Mouse (Mus musculus): ENCODE data around the gene Fam186b. TPM values are rescaled to one million over a fixed set of nuclear protein-coding genes. Genes with fewer than 3 reads are reported as not detected.

Fam186b gene
- total and polyA plus RNA-seq, 2 experiments = not detected

DNA sequence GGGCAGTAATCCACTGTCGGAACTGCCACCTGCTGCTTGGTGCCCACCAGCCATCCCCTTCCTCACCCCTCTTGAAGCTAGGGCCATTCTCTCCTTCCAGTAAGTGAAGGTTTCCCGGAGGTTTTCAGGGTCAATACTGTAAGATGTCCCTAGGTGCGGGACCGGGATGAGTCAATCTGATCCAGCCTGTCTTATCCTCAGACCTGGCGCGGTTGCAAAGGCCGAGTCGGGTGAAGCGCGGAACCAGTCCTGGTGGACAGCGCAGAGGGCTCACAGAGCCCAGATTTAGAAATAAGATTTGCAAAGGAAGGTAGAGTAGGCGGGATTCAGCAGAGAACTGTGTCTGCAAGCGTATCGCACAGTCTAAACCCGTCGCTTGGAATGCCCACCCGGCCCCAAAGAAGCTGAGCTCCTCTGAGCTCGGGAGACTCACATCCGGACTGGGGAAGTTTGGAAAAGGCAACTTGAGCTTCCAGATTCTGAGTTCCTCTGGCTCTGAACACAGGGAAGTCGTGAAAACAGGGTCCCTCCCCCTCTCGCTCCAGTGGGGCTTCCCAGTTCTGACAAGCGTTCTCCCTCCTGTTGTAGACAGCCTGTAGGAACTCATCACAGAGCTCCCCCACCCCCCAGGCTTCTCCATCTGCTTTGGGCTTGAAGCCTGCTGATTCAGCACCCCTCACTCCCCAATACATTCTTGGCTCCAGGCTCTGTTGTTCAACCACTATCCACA, 70.4 kb downstream of the Fam186b start:
- Histone ChIP-seq H3K4me1 (ENCODE audit: control insufficient read depth, insufficient read depth, low read length) (peaks cover 3% of the 10 kb centered on the region; the same call in 1 of the 2 replicates), H3K27ac (replicated peaks; ENCODE audit: insufficient read depth, low read depth, low read length) (no peak overlapping the region), H3K36me3 (ENCODE audit: control insufficient read depth, insufficient read depth, low read length) (no peaks in the 10 kb centered on the region), H3K79me2 (ENCODE audit: control insufficient read depth, insufficient read depth, low read length) (no peaks in the 10 kb centered on the region), H3K27me3 (ENCODE audit: control insufficient read depth, insufficient read depth, low read length) (peaks cover 35% of the 10 kb centered on the region; the same call in 1 of the 2 replicates), H3K4me3 (ENCODE audit: insufficient read depth, low read depth, low read length) (no peak overlapping the region), H3K9ac (ENCODE audit: low read depth, low read length) (no peak overlapping the region)
- WGBS = 4% methylated on average over 22 of the region's 22 CpGs
- no peak for DNase-seq (ENCODE audit: extremely low read depth, low read depth, low spot score)
- TF ChIP-seq CTCF (IDR thresholded peaks at IDR 0.05; ENCODE audit: low read depth, low read length) (no peak), POLR2A (IDR thresholded peaks at IDR 0.05; ENCODE audit: extremely low read depth, insufficient read depth, low read length) (no peak)

DNA sequence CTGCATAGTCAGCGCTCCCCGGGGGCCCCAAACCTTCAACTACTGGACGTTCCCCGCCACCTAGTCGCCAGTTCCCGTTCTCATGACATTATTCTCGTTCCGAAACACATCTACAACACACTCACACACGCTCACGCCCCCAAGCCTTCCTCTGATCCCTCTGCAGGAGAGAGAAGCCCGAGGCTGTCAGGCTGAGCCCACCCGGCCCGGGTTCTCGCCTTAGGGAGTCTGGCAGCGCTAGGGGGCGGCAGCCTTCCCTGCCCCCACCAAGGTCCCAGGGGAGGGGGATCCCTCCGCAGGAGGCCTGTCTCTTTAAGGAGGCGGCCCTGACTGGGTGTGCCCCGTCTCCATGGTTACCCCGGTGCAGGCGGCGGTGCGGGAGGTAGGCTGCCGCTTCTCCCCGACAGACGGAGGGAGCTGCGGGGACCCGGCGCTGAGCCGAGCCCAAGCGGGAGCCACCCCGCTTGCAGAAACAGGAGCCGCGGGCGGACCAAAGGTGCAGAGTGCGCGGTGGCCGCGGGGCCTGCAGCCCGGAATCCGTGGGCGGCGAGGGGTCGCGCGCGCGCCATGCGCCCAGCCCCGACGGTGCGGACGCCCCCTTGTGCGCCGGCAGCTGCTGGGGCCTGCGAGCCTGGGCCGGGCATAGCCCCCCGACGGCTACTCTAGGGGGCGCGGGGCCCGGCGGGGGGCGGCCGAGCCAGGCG, 71.3 kb downstream of the Fam186b start, which contains the start of gene Kcnh3:
TSS of gene Kcnh3 (plus strand) at position 654 of the 704 bp plus-strand sequence.
- 1% methylated on average over 59 of the region's 66 CpGs for WGBS
- no peak for DNase-seq (ENCODE audit: extremely low read depth, low read depth, low spot score)
- Histone ChIP-seq H3K27me3 (ENCODE audit: control insufficient read depth, insufficient read depth, low read length) (peaks cover 35% of the 10 kb centered on the region; the same call in 1 of the 2 replicates), H3K36me3 (ENCODE audit: control insufficient read depth, insufficient read depth, low read length) (no peaks in the 10 kb centered on the region), H3K79me2 (ENCODE audit: control insufficient read depth, insufficient read depth, low read length) (no peaks in the 10 kb centered on the region), H3K4me3 (ENCODE audit: insufficient read depth, low read depth, low read length) (peak within 1 kb of the TSS; percentile 40; the same call in 1 of the 2 replicates), H3K4me1 (ENCODE audit: control insufficient read depth, insufficient read depth, low read length) (peaks cover 3% of the 10 kb centered on the region; the same call in 1 of the 2 replicates), H3K9ac (ENCODE audit: low read depth, low read length) (peak within 1 kb of the TSS; percentile 38), H3K27ac (replicated peaks; ENCODE audit: insufficient read depth, low read depth, low read length) (no peak within 1 kb of the TSS)
- TF ChIP-seq CTCF (IDR thresholded peaks at IDR 0.05; ENCODE audit: low read depth, low read length) (no peak), POLR2A (IDR thresholded peaks at IDR 0.05; ENCODE audit: extremely low read depth, insufficient read depth, low read length) (no peak)

DNA sequence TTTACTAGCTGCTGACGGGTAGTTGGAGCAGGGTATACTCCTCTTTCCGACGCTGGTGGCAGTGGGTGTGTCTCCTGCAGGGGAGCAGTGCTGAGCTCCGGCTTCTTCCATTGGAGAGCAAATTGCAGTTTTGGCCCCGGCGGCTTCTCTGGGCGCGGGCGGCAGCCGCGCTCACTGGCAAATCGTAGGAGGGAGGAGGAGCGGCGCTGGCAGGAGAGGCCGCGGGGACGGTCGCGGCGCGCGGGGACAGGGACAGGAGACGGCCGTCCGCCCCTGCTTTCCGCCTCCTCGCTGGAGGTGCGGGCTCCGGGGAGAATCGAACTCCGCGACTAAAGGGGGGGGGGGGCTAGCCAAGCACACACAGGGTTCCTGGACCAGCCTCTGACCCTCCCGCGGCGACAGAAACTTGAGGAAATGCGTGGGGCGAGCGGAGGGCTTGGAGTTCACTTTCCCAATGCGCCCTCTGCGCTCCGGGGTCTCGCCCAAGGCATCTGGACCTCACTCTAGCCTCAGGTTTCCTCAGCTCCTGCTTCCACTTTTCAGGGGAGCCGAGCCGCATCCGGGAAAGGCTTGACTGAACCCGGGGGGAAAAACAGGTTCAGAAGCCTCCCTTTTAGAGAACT, 72.0 kb downstream of the Fam186b start:
- Histone ChIP-seq H3K27ac (replicated peaks; ENCODE audit: insufficient read depth, low read depth, low read length) (no peak overlapping the region), H3K9ac (ENCODE audit: low read depth, low read length) (peak overlapping the region; percentile 38), H3K79me2 (ENCODE audit: control insufficient read depth, insufficient read depth, low read length) (no peaks in the 10 kb centered on the region), H3K27me3 (ENCODE audit: control insufficient read depth, insufficient read depth, low read length) (peaks cover 32% of the 10 kb centered on the region; the same call in 1 of the 2 replicates), H3K4me1 (ENCODE audit: control insufficient read depth, insufficient read depth, low read length) (peaks cover 3% of the 10 kb centered on the region; the same call in 1 of the 2 replicates), H3K4me3 (ENCODE audit: insufficient read depth, low read depth, low read length) (peak overlapping the region; percentile 40; the same call in 1 of the 2 replicates), H3K36me3 (ENCODE audit: control insufficient read depth, insufficient read depth, low read length) (no peaks in the 10 kb centered on the region)
- WGBS = 2% methylated on average over 46 of the region's 46 CpGs
- TF ChIP-seq CTCF (IDR thresholded peaks at IDR 0.05; ENCODE audit: low read depth, low read length) (no peak), POLR2A (IDR thresholded peaks at IDR 0.05; ENCODE audit: extremely low read depth, insufficient read depth, low read length) (no peak)
- peak; percentile 6 for DNase-seq (ENCODE audit: extremely low read depth, low read depth, low spot score)

DNA sequence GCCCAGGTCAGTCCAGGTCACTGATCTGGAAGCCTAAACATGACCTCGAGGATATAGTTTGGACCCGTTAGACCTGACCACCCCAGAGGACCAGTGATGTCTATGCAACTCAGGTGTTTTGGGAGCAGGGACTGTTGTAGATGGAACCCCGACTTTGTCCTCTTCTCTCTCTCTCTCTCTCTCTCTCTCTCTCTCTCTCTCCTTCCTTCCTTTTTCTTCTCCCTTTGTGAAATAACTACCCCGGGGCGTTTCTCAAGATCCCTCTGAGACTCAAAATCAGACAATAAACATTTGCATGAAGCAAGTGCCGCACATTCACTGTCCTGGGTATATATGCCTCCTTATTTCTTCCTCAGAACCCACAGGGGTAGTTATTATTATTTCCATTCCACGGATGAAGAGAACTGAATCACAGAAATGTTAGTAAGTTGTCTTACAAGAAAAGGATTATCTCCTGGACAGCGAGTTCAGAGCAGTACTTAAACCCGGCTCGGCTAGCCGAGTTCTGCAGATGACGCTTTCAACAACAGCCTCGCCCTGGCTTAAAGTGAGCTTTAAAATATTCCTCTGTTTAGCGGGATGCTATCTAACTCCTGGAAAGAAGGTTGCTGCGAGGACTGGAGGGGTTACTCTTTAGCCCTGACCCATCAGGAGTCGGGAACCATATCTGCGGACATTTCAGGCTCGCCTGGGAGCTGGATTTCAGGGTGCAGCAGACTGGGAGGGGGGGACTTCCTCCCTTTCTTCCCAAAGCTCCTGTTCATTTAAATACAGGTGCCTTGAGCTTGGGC, 72.7 kb downstream of the Fam186b start:
- Histone ChIP-seq H3K4me1 (ENCODE audit: control insufficient read depth, insufficient read depth, low read length) (peaks cover 3% of the 10 kb centered on the region; the same call in 1 of the 2 replicates), H3K79me2 (ENCODE audit: control insufficient read depth, insufficient read depth, low read length) (no peaks in the 10 kb centered on the region), H3K36me3 (ENCODE audit: control insufficient read depth, insufficient read depth, low read length) (no peaks in the 10 kb centered on the region), H3K27ac (replicated peaks; ENCODE audit: insufficient read depth, low read depth, low read length) (no peak overlapping the region), H3K9ac (ENCODE audit: low read depth, low read length) (no peak overlapping the region), H3K4me3 (ENCODE audit: insufficient read depth, low read depth, low read length) (no peak overlapping the region), H3K27me3 (ENCODE audit: control insufficient read depth, insufficient read depth, low read length) (peaks cover 32% of the 10 kb centered on the region; the same call in 1 of the 2 replicates)
- DNase-seq (ENCODE audit: extremely low read depth, low read depth, low spot score) = no peak
- WGBS = 10% methylated on average over 18 of the region's 18 CpGs
- no peak for TF ChIP-seq CTCF (IDR thresholded peaks at IDR 0.05; ENCODE audit: low read depth, low read length)
- TF ChIP-seq POLR2A (IDR thresholded peaks at IDR 0.05; ENCODE audit: extremely low read depth, insufficient read depth, low read length) = no peak

DNA sequence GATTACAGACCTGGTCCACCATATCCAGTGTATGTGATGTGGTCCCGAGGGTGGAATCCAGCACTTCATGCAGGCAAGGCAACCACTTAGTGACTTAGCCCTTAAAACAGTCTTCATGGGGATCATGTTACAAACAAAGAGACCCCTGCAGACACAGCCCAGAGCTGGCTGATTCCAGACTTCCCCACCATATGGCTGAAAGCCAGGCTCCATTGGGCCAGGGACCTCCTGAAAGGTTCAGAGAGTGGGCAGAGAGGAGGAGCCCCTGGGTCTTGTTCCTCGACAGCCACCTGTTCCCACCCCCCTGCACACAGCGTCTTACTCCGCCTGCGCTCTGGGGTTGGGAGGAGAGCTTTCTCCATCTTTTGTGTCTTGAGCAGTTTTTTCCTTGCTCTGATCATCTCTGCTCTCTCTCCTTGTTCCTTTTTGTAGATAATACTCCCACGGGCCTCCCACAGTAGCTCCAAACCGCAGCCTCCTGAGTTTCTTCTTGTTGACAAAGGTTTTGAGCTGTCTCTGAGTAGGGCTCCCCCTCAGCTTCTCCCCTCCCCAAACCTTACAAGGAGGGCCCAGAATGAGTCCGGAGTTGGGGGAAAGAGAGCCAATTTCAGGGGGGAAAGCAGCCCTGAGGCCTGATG, 74.3 kb downstream of the Fam186b start:
- peaks cover 28% of the 10 kb centered on the region; the same call in 1 of the 2 replicates for H3K27me3 ChIP-seq (ENCODE audit: control insufficient read depth, insufficient read depth, low read length)
- no peak for TF ChIP-seq CTCF (IDR thresholded peaks at IDR 0.05; ENCODE audit: low read depth, low read length)
- TF ChIP-seq POLR2A (IDR thresholded peaks at IDR 0.05; ENCODE audit: extremely low read depth, insufficient read depth, low read length) = no peak
- no peak for DNase-seq (ENCODE audit: extremely low read depth, low read depth, low spot score)
- H3K4me1 ChIP-seq (ENCODE audit: control insufficient read depth, insufficient read depth, low read length) = peaks cover 3% of the 10 kb centered on the region; the same call in 1 of the 2 replicates
- no peak overlapping the region for H3K9ac ChIP-seq (ENCODE audit: low read depth, low read length)
- H3K36me3 ChIP-seq (ENCODE audit: control insufficient read depth, insufficient read depth, low read length) = no peaks in the 10 kb centered on the region
- H3K79me2 ChIP-seq (ENCODE audit: control insufficient read depth, insufficient read depth, low read length) = no peaks in the 10 kb centered on the region
- no peak overlapping the region for H3K4me3 ChIP-seq (ENCODE audit: insufficient read depth, low read depth, low read length)
- WGBS = 25% methylated on average over 8 of the region's 8 CpGs
- H3K27ac ChIP-seq (replicated peaks; ENCODE audit: insufficient read depth, low read depth, low read length) = no peak overlapping the region

Other genes with a start within 250 kb of the Fam186b start
- 0.07 and 0.09 TPM in 2 replicates for gene Prph, start 240.7 kb downstream of the Fam186b start, total RNA-seq (2014; rRNA removed)
- 0.09 and 0.39 TPM in 2 replicates for gene Prph, start 240.7 kb downstream of the Fam186b start, polyA plus RNA-seq (2012; rRNA removed)
- 0.34 TPM in 1 of 2 replicates, not detected in the other for gene Troap, start 221.3 kb downstream of the Fam186b start, total RNA-seq (2014; rRNA removed)
- gene Troap, start 221.3 kb downstream of the Fam186b start, polyA plus RNA-seq (2012; rRNA removed) = not detected in 2 replicates
- not detected in 2 replicates for gene C1ql4, start 208.1 kb downstream of the Fam186b start, total RNA-seq (2014; rRNA removed)
- gene C1ql4, start 208.1 kb downstream of the Fam186b start, polyA plus RNA-seq (2012; rRNA removed) = 0.10 and 0.11 TPM in 2 replicates
- gene Dnajc22, start 202.7 kb downstream of the Fam186b start, total RNA-seq (2014; rRNA removed) = 146 and 151 TPM in 2 replicates
- 119 and 120 TPM in 2 replicates for gene Dnajc22, start 202.7 kb downstream of the Fam186b start, polyA plus RNA-seq (2012; rRNA removed)
- gene Spats2, start 170.0 kb downstream of the Fam186b start, total RNA-seq (2014; rRNA removed) = 2.7 and 3.2 TPM in 2 replicates
- 2.5 and 2.9 TPM in 2 replicates for gene Spats2, start 170.0 kb downstream of the Fam186b start, polyA plus RNA-seq (2012; rRNA removed)
- 0.09 TPM in 1 of 2 replicates, not detected in the other for gene Kcnh3, start 71.0 kb downstream of the Fam186b start, total RNA-seq (2014; rRNA removed)
- 0.06 TPM in 1 of 2 replicates, not detected in the other for gene Kcnh3, start 71.0 kb downstream of the Fam186b start, polyA plus RNA-seq (2012; rRNA removed)
- gene Mcrs1, start 43.9 kb downstream of the Fam186b start, total RNA-seq (2014; rRNA removed) = 8.9 and 10.8 TPM in 2 replicates
- gene Mcrs1, start 43.9 kb downstream of the Fam186b start, polyA plus RNA-seq (2012; rRNA removed) = 12.3 and 15.0 TPM in 2 replicates
- 7.9 and 8.6 TPM in 2 replicates for gene Prpf40b, start 801 bp downstream of the Fam186b start, total RNA-seq (2014; rRNA removed)
- 15.8 and 27.9 TPM in 2 replicates for gene Prpf40b, start 801 bp downstream of the Fam186b start, polyA plus RNA-seq (2012; rRNA removed)
- gene Fmnl3, start 74.6 kb upstream of the Fam186b start, total RNA-seq (2014; rRNA removed) = 1.3 and 2.5 TPM in 2 replicates
- gene Fmnl3, start 74.6 kb upstream of the Fam186b start, polyA plus RNA-seq (2012; rRNA removed) = 1.7 and 2.2 TPM in 2 replicates
- 699 and 816 TPM in 2 replicates for gene Tmbim6, start 97.0 kb upstream of the Fam186b start, total RNA-seq (2014; rRNA removed)
- 2,160 and 2,362 TPM in 2 replicates for gene Tmbim6, start 97.0 kb upstream of the Fam186b start, polyA plus RNA-seq (2012; rRNA removed)
- 0.09 and 0.27 TPM in 2 replicates for gene Nckap5l, start 161.9 kb upstream of the Fam186b start, total RNA-seq (2014; rRNA removed)
- 0.31 and 0.56 TPM in 2 replicates for gene Nckap5l, start 161.9 kb upstream of the Fam186b start, polyA plus RNA-seq (2012; rRNA removed)
- 3.1 and 3.2 TPM in 2 replicates for gene Bcdin3d, start 178.8 kb upstream of the Fam186b start, total RNA-seq (2014; rRNA removed)
- 3.1 and 3.6 TPM in 2 replicates for gene Bcdin3d, start 178.8 kb upstream of the Fam186b start, polyA plus RNA-seq (2012; rRNA removed)
- gene Faim2, start 232.3 kb upstream of the Fam186b start, total RNA-seq (2014; rRNA removed) = under 0.01 and 0.07 TPM in 2 replicates
- gene Faim2, start 232.3 kb upstream of the Fam186b start, polyA plus RNA-seq (2012; rRNA removed) = not detected in 2 replicates